Mouse (Mus musculus) pancreas, adult 10 weeks (tissue): ENCODE data around the gene Vmn2r74. TPM values are rescaled to one million over a fixed set of nuclear protein-coding genes. Genes with fewer than 3 reads are reported as not detected.

Source experiments
- polyA plus RNA-seq: library from polyadenylated mRNA; stranded (reverse); fragments of 350-450 nt; fragmentation: Illumina TruSeq; extraction: RNeasy Lipid Tissue Mini Kit (QIAGEN cat#74804); gene quantifications from one replicate; pipeline ENCODE4 v1.2.3, GENCODE M21; 2015; ENCODE audit warnings: low read depth, low replicate concordance; ENCODE audit not compliant: insufficient read depth

The Vmn2r74 gene
- not detected for polyA plus RNA-seq

DNA sequence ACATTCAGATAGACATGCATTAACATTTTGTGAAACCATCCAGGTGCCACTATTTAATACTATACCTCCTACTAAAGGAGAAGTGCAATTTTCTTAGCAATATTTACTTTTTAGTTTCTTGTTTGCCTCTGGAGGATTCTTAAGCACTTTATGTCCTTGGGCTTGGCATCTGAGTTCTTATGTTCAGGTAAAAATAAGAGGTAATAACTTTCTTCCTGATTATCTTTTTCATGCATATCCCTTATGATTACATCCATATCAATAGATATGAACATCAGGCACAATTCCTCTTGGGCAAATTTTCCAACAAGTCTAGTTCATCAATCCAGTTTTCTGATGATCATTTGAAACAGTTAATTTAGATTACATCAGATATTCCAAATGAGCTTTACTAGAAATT lies at the start of gene Vmn2r74:
Vmn2r74 (minus strand) TSS at position 101 of the 400 bp plus-strand sequence.

Other genes with a start within 250 kb of the Vmn2r74 start
- not detected for gene Vmn2r72, start 206.5 kb downstream of the Vmn2r74 start, polyA plus RNA-seq
- not detected for gene Vmn2r73, start 85.4 kb downstream of the Vmn2r74 start, polyA plus RNA-seq
- gene Vmn2r75, start 210.1 kb upstream of the Vmn2r74 start, polyA plus RNA-seq = not detected